Mouse (Mus musculus): Measurements from ENCODE around the gene Glyat. TPM values are rescaled to one million over a fixed set of nuclear protein-coding genes. Genes with fewer than 3 reads are reported as not detected.
A peak's percentile ranks its signal among the peaks of the same experiment; 100 is the strongest.

The Glyat gene
- not detected in 2 replicates for total RNA-seq (2012; rRNA removed)
- not detected for polyA plus RNA-seq (2012; ENCODE audit: insufficient read depth in 1 of 2, insufficient read length in 2 of 2, low read depth in 1 of 2, low replicate concordance in 2 of 2, missing spikeins in 1 of 2)

- DNase-seq (ENCODE audit: low read depth, low spot score): no peak
- H3K4me3 ChIP-seq (ENCODE audit: control insufficient read depth in 1 of 2, insufficient read depth in 1 of 2, low read depth in 2 of 2, low read length in 2 of 2): no peak within 1 kb of the TSS
- H3K4me1 ChIP-seq (ENCODE audit: control insufficient read depth in 1 of 2, insufficient read depth in 2 of 2, low read length in 2 of 2): no peaks in the 10 kb centered on the region
- no peak within 1 kb of the TSS for H3K27ac ChIP-seq (ENCODE audit: control insufficient read depth, low read depth, low read length)
- H3K79me2 ChIP-seq (ENCODE audit: control insufficient read depth, insufficient read depth, low read length, poor library complexity): no peaks in the 10 kb centered on the region
- H3K9me3 ChIP-seq (replicated peaks; ENCODE audit: insufficient read depth, low read length): no peaks in the 10 kb centered on the region
- no peak within 1 kb of the TSS for H3K9ac ChIP-seq (ENCODE audit: control insufficient read depth, low read depth, low read length, poor library complexity, severe bottlenecking)
- TF ChIP-seq POLR2A (IDR thresholded peaks at IDR 0.05; ENCODE audit: control insufficient read depth in 1 of 2, insufficient read depth in 1 of 2, low read depth in 1 of 2, low read length in 2 of 2, poor library complexity in 1 of 2) (no peak), MEF2A (IDR thresholded peaks at IDR 0.05; ENCODE audit: extremely low read depth, insufficient replicate concordance, low read depth, low read length, poor library complexity, severe bottlenecking) (no peak), ZKSCAN1 (IDR thresholded peaks at IDR 0.05; ENCODE audit: low read depth, low read length) (no peak), MAZ (IDR thresholded peaks at IDR 0.05; ENCODE audit: low read depth, low read length) (no peak), TCF12 (IDR thresholded peaks at IDR 0.05; ENCODE audit: low read depth, low read length) (no peak), POLR2AphosphoS5 (IDR thresholded peaks at IDR 0.05; ENCODE audit: borderline replicate concordance, low read depth, low read length) (no peak), MAX (IDR thresholded peaks at IDR 0.05; ENCODE audit: low read length) (no peak), CTCF (IDR thresholded peaks at IDR 0.05 in 2 of 3, conservative IDR thresholded peaks at IDR 0.05 in 1 of 3; ENCODE audit: control insufficient read depth in 1 of 3, insufficient read depth in 1 of 3, low read depth in 2 of 3, low read length in 3 of 3, poor library complexity in 1 of 3, severe bottlenecking in 1 of 3) (no peak)
- no peaks in the 10 kb centered on the region for H3K36me3 ChIP-seq (ENCODE audit: control insufficient read depth in 1 of 2, insufficient read depth in 2 of 2, low read length in 2 of 2)
- H3K27me3 ChIP-seq (ENCODE audit: control insufficient read depth in 1 of 2, insufficient read depth in 2 of 2, low read length in 2 of 2): no peaks in the 10 kb centered on the region; a peak in 2 of 4 replicates
Observed at GRCm38 (mm10) chr19:12633176-12633575, at the start of gene Glyat. Gene Glyat (plus strand): TSS chr19:12633308.

GRCm38 (mm10) chr19:12585310-12585709, 47.8 kb upstream of the Glyat start:
- Histone ChIP-seq H3K79me2 (ENCODE audit: control insufficient read depth, insufficient read depth, low read length, poor library complexity) (peaks cover 8% of the 10 kb centered on the region), H3K27me3 (ENCODE audit: control insufficient read depth in 1 of 2, insufficient read depth in 2 of 2, low read length in 2 of 2) (no peaks in the 10 kb centered on the region), H3K27ac (ENCODE audit: control insufficient read depth, low read depth, low read length) (peak overlapping the region; percentile 45; the same call in 1 of the 2 replicates), H3K4me1 (ENCODE audit: control insufficient read depth in 1 of 2, insufficient read depth in 2 of 2, low read length in 2 of 2) (peaks cover 10 to 11% of the 10 kb centered on the region in 2 experiments), H3K36me3 (ENCODE audit: control insufficient read depth in 1 of 2, insufficient read depth in 2 of 2, low read length in 2 of 2) (peaks cover 48% of the 10 kb centered on the region in 2 experiments), H3K4me3 (ENCODE audit: control insufficient read depth in 1 of 2, insufficient read depth in 1 of 2, low read depth in 2 of 2, low read length in 2 of 2) (no peak overlapping the region), H3K9ac (ENCODE audit: control insufficient read depth, low read depth, low read length, poor library complexity, severe bottlenecking) (no peak overlapping the region), H3K9me3 (replicated peaks; ENCODE audit: insufficient read depth, low read length) (no peaks in the 10 kb centered on the region)
- DNase-seq (ENCODE audit: low read depth, low spot score): peak; percentile 56
- TF ChIP-seq POLR2AphosphoS5 (IDR thresholded peaks at IDR 0.05; ENCODE audit: borderline replicate concordance, low read depth, low read length) (no peak), MYC (IDR thresholded peaks at IDR 0.05; ENCODE audit: low read depth, low read length) (peak; percentile 48; the same call in 1 of the 2 replicates)

DNA sequence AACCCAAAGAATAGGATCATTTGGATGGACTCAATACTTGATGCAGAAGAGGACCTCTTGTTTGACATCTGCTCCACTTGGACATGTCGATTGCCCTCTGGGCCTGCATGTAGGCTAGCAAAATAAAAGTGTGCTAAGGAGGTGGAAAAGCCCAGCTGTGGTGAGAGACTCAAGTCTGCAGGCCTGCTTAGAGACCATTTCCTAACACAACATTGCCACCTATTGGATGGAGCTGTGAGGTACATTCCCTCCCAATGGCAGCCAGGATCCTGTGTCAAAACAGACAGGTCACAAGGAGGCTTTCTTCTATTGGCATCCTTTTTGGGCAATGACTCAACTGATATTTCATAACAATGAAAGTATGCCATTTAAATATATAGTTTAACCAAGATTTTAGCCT, 41.2 kb upstream of the Glyat start:
- H3K4me1 ChIP-seq (ENCODE audit: control insufficient read depth in 1 of 2, insufficient read depth in 2 of 2, low read length in 2 of 2): no peaks in the 10 kb centered on the region
- H3K4me3 ChIP-seq (ENCODE audit: control insufficient read depth in 1 of 2, insufficient read depth in 1 of 2, low read depth in 2 of 2, low read length in 2 of 2): no peak overlapping the region
- H3K27ac ChIP-seq (ENCODE audit: control insufficient read depth, low read depth, low read length): no peak overlapping the region
- no peaks in the 10 kb centered on the region for H3K79me2 ChIP-seq (ENCODE audit: control insufficient read depth, insufficient read depth, low read length, poor library complexity)
- H3K27me3 ChIP-seq (ENCODE audit: control insufficient read depth in 1 of 2, insufficient read depth in 2 of 2, low read length in 2 of 2): no peaks in the 10 kb centered on the region
- TF ChIP-seq SMC3 (IDR thresholded peaks at IDR 0.05; ENCODE audit: low read depth, low read length): peak; percentile 85
- no peak for TF ChIP-seq USF1 (IDR thresholded peaks at IDR 0.05; ENCODE audit: low read depth, low read length)
- no peak for TF ChIP-seq POLR2AphosphoS5 (IDR thresholded peaks at IDR 0.05; ENCODE audit: borderline replicate concordance, low read depth, low read length)
- peak; percentile 37; the same call in 1 of the 2 replicates for TF ChIP-seq SIN3A (IDR thresholded peaks at IDR 0.05; ENCODE audit: low read length)
- TF ChIP-seq ZC3H11A (IDR thresholded peaks at IDR 0.05; ENCODE audit: low read depth, low read length): peak; percentile 73
- peak; percentile 55 to 86 (median 74) for TF ChIP-seq CTCF (IDR thresholded peaks at IDR 0.05 in 2 of 3, conservative IDR thresholded peaks at IDR 0.05 in 1 of 3; ENCODE audit: control insufficient read depth in 1 of 3, insufficient read depth in 1 of 3, low read depth in 2 of 3, low read length in 3 of 3, poor library complexity in 1 of 3, severe bottlenecking in 1 of 3)
- peak; percentile 87 for TF ChIP-seq RAD21 (IDR thresholded peaks at IDR 0.05; ENCODE audit: low read depth, low read length)
- H3K9me3 ChIP-seq (replicated peaks; ENCODE audit: insufficient read depth, low read length): no peaks in the 10 kb centered on the region
- peaks cover 8 to 14% of the 10 kb centered on the region in 2 experiments for H3K36me3 ChIP-seq (ENCODE audit: control insufficient read depth in 1 of 2, insufficient read depth in 2 of 2, low read length in 2 of 2)
- no peak overlapping the region for H3K9ac ChIP-seq (ENCODE audit: control insufficient read depth, low read depth, low read length, poor library complexity, severe bottlenecking)
- peak; percentile 80 for DNase-seq (ENCODE audit: low read depth, low spot score)

Measured in MEL (cell line).